Mouse (Mus musculus) C2C12 (cell line): ENCODE measurements around the gene Dcaf5.

Source experiments
- CTCF ChIP-seq: IDR thresholded peaks from one replicate; pipeline ENCODE4 v1.5.1; 2011; ENCODE audit not compliant: control insufficient read depth, insufficient read depth, insufficient read length
- MAX ChIP-seq: IDR thresholded peaks from one replicate; pipeline ENCODE4 v1.6.1; 2011; ENCODE audit warnings: mild to moderate bottlenecking, control low read depth

GRCm38 (mm10) chr12:80329641-80330040 lies 106.8 kb downstream of the Dcaf5 start:
- no peak for TF ChIP-seq CTCF
- TF ChIP-seq MAX = no peak
